Mouse (Mus musculus) small intestine, adult 2 months (tissue): ENCODE results near the gene Osbpl11. TPM values are rescaled to one million over a fixed set of nuclear protein-coding genes. Genes with fewer than 3 reads are reported as not detected.

ENCODE experiments used
- H3K27ac ChIP-seq: fragments of 200-500 bp; 2 replicates; pipeline ENCODE4 v1.5.1; 2012; ENCODE audit warnings: low read depth, low read length, control low read depth, inconsistent platforms; ENCODE audit not compliant: insufficient read depth
- H3K27me3 ChIP-seq: fragments of 200-500 bp; 2 replicates; pipeline ENCODE4 v1.6.1; 2012; ENCODE audit warnings: mild to moderate bottlenecking, moderate library complexity, low read length, inconsistent platforms; ENCODE audit not compliant: control insufficient read depth, insufficient read depth
- H3K36me3 ChIP-seq: fragments of 200-500 bp; 2 replicates; pipeline ENCODE4 v1.6.1; 2012; ENCODE audit warnings: mild to moderate bottlenecking, low read length, control low read depth, inconsistent platforms; ENCODE audit not compliant: control insufficient read depth, insufficient read depth
- H3K4me1 ChIP-seq: fragments of 200-500 bp; 2 replicates; pipeline ENCODE4 v1.6.1; 2012; ENCODE audit warnings: low read length, inconsistent platforms, mixed read lengths; ENCODE audit not compliant: control insufficient read depth, insufficient read depth, insufficient read length
- H3K4me3 ChIP-seq: fragments of 200-500 bp; 2 replicates; pipeline ENCODE4 v1.5.1; 2012; ENCODE audit warnings: low read depth, mild to moderate bottlenecking, control low read depth, inconsistent platforms, low read length, moderate library complexity
- CTCF ChIP-seq: fragments of 200-500 bp; IDR thresholded peaks from 2 replicates; pipeline ENCODE4 v1.5.1; 2012; ENCODE audit warnings: low read depth, mild to moderate bottlenecking, control low read depth, inconsistent platforms, low read length, moderate library complexity, mixed read lengths; ENCODE audit not compliant: insufficient replicate concordance, insufficient read length; ENCODE audit errors: extremely low read depth
- POLR2A ChIP-seq: fragments of 200-500 bp; IDR thresholded peaks from 2 replicates; pipeline ENCODE4 v1.6.1; 2012; ENCODE audit warnings: low read depth, mild to moderate bottlenecking, control low read depth, inconsistent platforms, low read length, moderate library complexity
- WGBS: fragments of 180-500 bp; shearing (Covaris S2); methylation state at CpG from one replicate; pipeline ENCODE4 v1.1.7; 2018; 5-methylcytosine and 5-hydroxymethylcytosine counted together
- polyA plus RNA-seq: library from polyadenylated mRNA; depleted of rRNA; stranded (reverse); fragments of >200 nt; gene quantifications from 2 replicates; pipeline ENCODE4 v1.2.3, GENCODE M21; 2012

Osbpl11 gene
- polyA plus RNA-seq, 1 experiment: 8.3 TPM

DNA sequence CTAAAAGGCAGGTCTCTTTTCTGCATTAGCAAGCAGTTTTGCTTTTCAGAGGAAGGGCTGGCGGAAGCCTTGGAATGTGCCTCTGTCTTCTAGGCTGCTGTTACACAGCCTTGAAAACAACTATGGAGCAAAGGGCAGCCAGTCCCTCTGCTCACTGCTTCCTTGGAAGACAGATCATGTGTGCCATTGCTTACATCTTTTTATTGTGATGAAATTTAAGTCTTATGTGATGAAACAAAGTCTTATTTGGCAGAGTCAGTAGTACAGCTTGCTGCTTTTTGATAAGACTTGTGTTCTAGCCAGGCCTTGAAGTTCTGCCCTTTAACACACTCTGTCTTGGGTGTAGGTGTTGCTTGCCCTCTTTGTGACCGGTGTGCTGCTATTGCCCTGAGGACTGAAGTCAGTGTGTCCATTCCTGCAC is 6.8 kb downstream of the Osbpl11 start:
- Histone ChIP-seq H3K4me1 (peaks cover 19% of the 10 kb centered on the region; the same call in 1 of the 2 replicates), H3K27me3 (no peaks in the 10 kb centered on the region), H3K27ac (peak overlapping the region; percentile 66), H3K36me3 (no peaks in the 10 kb centered on the region), H3K4me3 (no peak overlapping the region)
- 41% methylated on average over 2 of the region's 2 CpGs for WGBS
- no peak for TF ChIP-seq CTCF
- TF ChIP-seq POLR2A: no peak

DNA sequence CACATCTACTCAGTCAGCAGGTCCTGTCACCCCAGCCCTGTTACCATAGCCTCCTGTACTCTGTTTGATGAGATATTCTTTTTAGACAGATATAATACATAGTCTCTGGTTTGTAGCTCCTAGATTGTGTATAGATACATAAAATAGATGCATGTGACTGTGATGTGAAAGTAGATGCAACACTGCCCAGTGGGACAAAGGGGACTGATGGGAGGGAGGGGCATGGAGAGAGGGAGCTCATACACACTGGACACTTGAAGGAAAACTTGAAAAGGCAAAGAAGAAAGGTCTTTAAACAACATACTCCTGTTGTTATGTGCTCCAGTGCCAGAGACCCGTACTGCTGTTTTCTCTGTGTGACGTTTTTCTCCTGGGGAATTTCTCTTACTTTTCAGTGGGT is 7.4 kb downstream of the Osbpl11 start:
- no peaks in the 10 kb centered on the region for H3K27me3 ChIP-seq
- H3K4me1 ChIP-seq: peaks cover 17% of the 10 kb centered on the region; the same call in 1 of the 2 replicates
- TF ChIP-seq POLR2A (no peak), CTCF (no peak)
- no peak overlapping the region for H3K4me3 ChIP-seq
- 75% methylated on average over 2 of the region's 2 CpGs for WGBS
- H3K36me3 ChIP-seq: no peaks in the 10 kb centered on the region
- H3K27ac ChIP-seq: peak overlapping the region; percentile 66; the same call in 1 of the 2 replicates

DNA sequence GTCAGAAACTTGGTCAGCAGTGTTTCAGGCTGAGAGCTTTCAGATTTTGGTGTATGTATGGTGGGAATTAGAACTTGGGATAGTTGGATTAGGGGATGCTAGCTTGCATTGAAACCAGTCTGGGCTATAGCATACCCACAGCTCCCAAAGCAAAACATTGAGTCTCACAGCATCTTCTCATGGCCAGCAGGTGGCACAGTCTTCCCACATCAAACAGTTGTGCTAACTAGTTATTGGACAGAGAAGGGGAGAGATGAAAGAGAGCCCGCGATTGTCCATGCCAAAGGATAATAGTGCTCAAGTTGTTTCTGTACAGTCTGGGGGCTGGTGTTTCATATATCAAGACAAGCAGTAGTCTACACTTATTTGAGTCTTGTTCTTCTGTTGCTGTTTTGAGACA is 8.8 kb downstream of the Osbpl11 start:
- Histone ChIP-seq H3K4me1 (peaks cover 14% of the 10 kb centered on the region; the same call in 1 of the 2 replicates), H3K27ac (no peak overlapping the region), H3K36me3 (0 out of 2 replicates have a peak, but pooled peaks cover 2% of the 10 kb centered on the region), H3K27me3 (no peaks in the 10 kb centered on the region), H3K4me3 (no peak overlapping the region)
- TF ChIP-seq POLR2A: no peak
- TF ChIP-seq CTCF: peak; percentile 37; the same call in 1 of the 2 replicates
- WGBS: 24% methylated on average over 2 of the region's 2 CpGs

DNA sequence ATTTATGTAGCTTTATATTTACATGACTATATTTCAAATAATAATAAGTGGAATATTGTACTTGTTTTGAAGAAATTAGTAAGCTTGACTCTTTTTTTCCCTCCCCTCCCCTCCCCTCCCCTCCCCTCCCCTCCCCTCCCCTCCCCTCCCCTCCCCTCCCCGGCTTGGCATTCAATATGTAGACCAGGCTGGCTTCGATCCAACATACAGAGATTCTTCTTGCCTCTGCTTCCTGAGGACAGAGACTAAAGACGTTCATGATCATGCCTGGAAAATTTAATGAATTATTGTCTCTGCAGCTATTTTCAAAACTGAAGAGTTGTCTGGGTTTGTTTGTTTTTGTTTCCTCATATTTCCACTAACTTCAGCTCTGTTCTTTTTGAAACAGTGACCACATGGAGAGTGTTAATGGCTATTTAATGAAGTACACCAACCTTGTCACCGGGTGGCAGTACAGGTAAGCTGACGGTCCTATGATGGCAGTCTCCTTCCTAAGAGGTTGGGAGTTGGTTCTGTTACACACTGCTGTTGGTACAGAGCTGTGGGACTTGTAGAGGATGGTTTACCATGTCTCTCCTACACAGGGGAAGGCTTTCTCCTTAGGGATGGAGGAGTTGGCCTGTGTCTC is 10.9 kb downstream of the Osbpl11 start:
- no peak for TF ChIP-seq CTCF
- no peak for TF ChIP-seq POLR2A
- H3K4me1 ChIP-seq: peaks cover 10% of the 10 kb centered on the region; the same call in 1 of the 2 replicates
- H3K36me3 ChIP-seq: peaks cover 3% of the 10 kb centered on the region; the same call in 1 of the 2 replicates
- H3K4me3 ChIP-seq: no peak overlapping the region
- 24% methylated on average over 4 of the region's 5 CpGs for WGBS
- no peaks in the 10 kb centered on the region for H3K27me3 ChIP-seq
- peak overlapping the region; percentile 26 for H3K27ac ChIP-seq

DNA sequence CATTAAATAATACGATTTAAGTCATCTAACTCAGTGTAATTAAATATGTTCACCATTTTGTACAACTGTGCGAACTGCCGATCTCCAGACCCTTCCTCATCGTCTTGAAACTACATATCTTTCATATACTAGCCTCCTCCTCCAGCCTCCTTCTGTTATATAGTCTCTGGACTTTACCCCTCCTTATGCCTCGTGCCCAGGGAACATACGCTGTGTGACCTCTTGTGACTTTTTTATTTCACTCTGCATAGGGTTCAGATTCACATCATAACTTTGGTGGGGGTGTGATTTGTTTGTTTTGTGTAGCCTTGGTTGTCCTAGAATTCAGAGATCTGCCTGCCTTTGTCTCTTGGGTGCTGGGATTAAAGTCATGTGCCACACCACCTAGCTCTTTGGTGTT is 11.7 kb downstream of the Osbpl11 start:
- H3K27ac ChIP-seq: 0 out of 2 replicates have a peak overlapping the region, but pooled peaks have one; percentile 26
- WGBS: 50% methylated on average over 6 of the region's 6 CpGs
- H3K4me1 ChIP-seq: peaks cover 9% of the 10 kb centered on the region
- H3K27me3 ChIP-seq: no peaks in the 10 kb centered on the region
- H3K4me3 ChIP-seq: no peak overlapping the region
- peaks cover 10% of the 10 kb centered on the region for H3K36me3 ChIP-seq
- no peak for TF ChIP-seq POLR2A
- no peak for TF ChIP-seq CTCF

DNA sequence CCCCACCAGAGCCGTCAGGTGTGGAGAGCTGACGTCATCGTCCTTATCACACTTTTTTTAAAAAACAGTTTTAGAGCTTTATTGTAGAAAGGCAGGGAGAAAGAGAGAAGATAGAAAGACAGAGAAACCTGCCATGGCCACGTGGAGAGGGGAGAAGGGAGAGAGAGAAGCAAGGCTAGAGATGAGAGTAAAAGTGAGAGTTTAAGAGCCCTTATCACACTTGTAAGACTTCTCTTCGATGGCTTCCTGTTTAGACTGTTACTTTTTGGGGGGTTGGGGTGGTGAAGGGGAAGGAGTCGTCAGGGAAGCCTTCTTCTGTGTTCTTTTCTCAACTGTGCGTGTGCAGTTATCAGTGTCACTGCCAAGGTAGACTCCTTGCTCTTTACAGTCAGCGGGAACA is 15.7 kb downstream of the Osbpl11 start:
- 67% methylated on average over 8 of the region's 8 CpGs for WGBS
- Histone ChIP-seq H3K4me1 (peaks cover 7% of the 10 kb centered on the region), H3K4me3 (no peak overlapping the region), H3K27ac (no peak overlapping the region), H3K36me3 (peaks cover 16% of the 10 kb centered on the region), H3K27me3 (no peaks in the 10 kb centered on the region)
- no peak for TF ChIP-seq CTCF
- no peak for TF ChIP-seq POLR2A

DNA sequence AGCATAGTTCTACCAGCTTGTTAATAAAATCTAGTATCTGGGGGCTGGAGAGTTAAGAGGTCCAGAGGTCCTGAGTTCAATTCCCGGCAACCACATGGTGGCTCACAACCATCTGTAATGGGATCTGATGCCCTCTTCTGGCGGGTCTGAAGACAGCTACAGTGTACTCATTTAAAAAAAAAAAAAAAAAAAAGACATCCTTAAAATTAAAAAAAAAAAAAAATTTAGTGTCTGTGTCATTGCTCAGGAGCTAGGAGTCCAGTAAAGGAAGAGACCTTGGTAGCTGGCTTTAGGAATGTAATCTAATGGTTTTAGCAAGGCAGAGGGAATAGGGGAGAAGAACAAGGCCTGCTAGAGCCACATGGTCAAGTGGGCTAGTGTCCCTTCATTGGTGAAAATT is 25.9 kb downstream of the Osbpl11 start:
- Histone ChIP-seq H3K4me1 (no peaks in the 10 kb centered on the region), H3K36me3 (peaks cover 59% of the 10 kb centered on the region), H3K4me3 (no peak overlapping the region), H3K27me3 (no peaks in the 10 kb centered on the region), H3K27ac (no peak overlapping the region)
- 89% methylated on average over 2 of the region's 2 CpGs for WGBS
- TF ChIP-seq POLR2A: no peak
- no peak for TF ChIP-seq CTCF
